Comparison of ENCODE assay signal across 13 mouse cellular contexts in genomic region chrX:10539482-10540166, GRCm38 (mm10). TPM values are rescaled to one million over a fixed set of nuclear protein-coding genes. Genes with fewer than 3 reads are reported as not detected.
DNase-seq lines count a peak whose midpoint lies in the region; ATAC-seq and TF ChIP-seq lines count a peak whose summit lies in the region.
"Had no signal": no experiment of that assay in that cellular context is flagged by ENCODE, and none has a peak within 500 bp of the region (broad histone marks: within the 10 kb centered on the region; RNA-seq: fewer than 3 reads in every experiment).

No protein-coding gene starts in this region.

- 0 out of 2 replicates have a peak overlapping the region, but pooled peaks have one; percentile 47 for H3K27ac ChIP-seq in heart, embryonic 12.5 days (ENCODE audit: poor library complexity, severe bottlenecking)
- H3K27ac ChIP-seq in stomach, postnatal 0 days (replicated peaks) = no peak overlapping the region
- H3K27ac ChIP-seq: embryonic facial prominence, embryonic 12.5 days; macrophage had no signal

- no peak overlapping the region for H3K4me2 ChIP-seq in heart, embryonic 12.5 days
- H3K4me2 ChIP-seq in stomach, postnatal 0 days (replicated peaks; ENCODE audit: low read depth) = no peak overlapping the region
- H3K4me2 ChIP-seq: embryonic facial prominence, embryonic 12.5 days had no signal

- no peak for TF ChIP-seq CTCF in stomach, postnatal 0 days (IDR thresholded peaks at IDR 0.05; ENCODE audit: low read depth)

- no peak for DNase-seq in heart, adult 18-20 months
- peak; percentile 11 to 16 for DNase-seq in kidney, postnatal 36 days
- DNase-seq in kidney, adult 18-20 months = no peak
- DNase-seq in urinary bladder, postnatal 25 days (ENCODE audit: low spot score) = peak; percentile 6
- no peak for DNase-seq in urinary bladder, postnatal 10 days (ENCODE audit: low spot score)
- DNase-seq in stomach, postnatal 0 days (ENCODE audit: low spot score) = peak; percentile 16
- DNase-seq: cerebellum, adult 9-11 months; thymus, postnatal 36 days had no signal

- peaks cover 18% of the 10 kb centered on the region for H3K4me1 ChIP-seq in heart, embryonic 12.5 days (replicated peaks)
- no peaks in the 10 kb centered on the region for H3K4me1 ChIP-seq in stomach, postnatal 0 days (replicated peaks; ENCODE audit: control insufficient read depth, insufficient read depth)
- H3K4me1 ChIP-seq: embryonic facial prominence, embryonic 12.5 days had no signal

- 33% methylated on average over 6 of the region's 6 CpGs for WGBS in heart, embryonic 12.5 days
- WGBS in stomach, postnatal 0 days = 23% methylated on average over 6 of the region's 6 CpGs

- no peaks in the 10 kb centered on the region for H3K27me3 ChIP-seq in heart, embryonic 12.5 days (replicated peaks)
- H3K27me3 ChIP-seq in stomach, postnatal 0 days (ENCODE audit: control insufficient read depth, insufficient read depth, low read length) = no peaks in the 10 kb centered on the region
- H3K27me3 ChIP-seq: embryonic facial prominence, embryonic 12.5 days had no signal

- no peaks in the 10 kb centered on the region for H3K36me3 ChIP-seq in heart, embryonic 12.5 days
- H3K36me3 ChIP-seq in stomach, postnatal 0 days (ENCODE audit: control insufficient read depth, insufficient read depth, low read length) = no peaks in the 10 kb centered on the region
- H3K36me3 ChIP-seq: embryonic facial prominence, embryonic 12.5 days had no signal

- H3K9ac ChIP-seq in heart, embryonic 12.5 days = no peak overlapping the region
- no peak overlapping the region for H3K9ac ChIP-seq in stomach, postnatal 0 days (ENCODE audit: low read length)
- H3K9ac ChIP-seq: embryonic facial prominence, embryonic 12.5 days had no signal

- no peak overlapping the region for H3K4me3 ChIP-seq in heart, embryonic 12.5 days
- H3K4me3 ChIP-seq in stomach, postnatal 0 days (ENCODE audit: low read depth, low read length) = no peak overlapping the region
- H3K4me3 ChIP-seq: embryonic facial prominence, embryonic 12.5 days had no signal

- H3K9me3 ChIP-seq in heart, embryonic 12.5 days (replicated peaks) = no peaks in the 10 kb centered on the region
- no peaks in the 10 kb centered on the region for H3K9me3 ChIP-seq in stomach, postnatal 0 days (ENCODE audit: control insufficient read depth, low read length)
- H3K9me3 ChIP-seq: embryonic facial prominence, embryonic 12.5 days had no signal

- TF ChIP-seq EP300 in stomach, postnatal 0 days (optimal IDR thresholded peaks at IDR 0.05) = no peak

- ATAC-seq in heart, embryonic 12.5 days (ENCODE audit: insufficient number of reproducible peaks, low FRiP score) = no peak
- ATAC-seq in stomach, postnatal 0 days (ENCODE audit: low FRiP score, low TSS enrichment) = no peak
- no peak for ATAC-seq in erythroid progenitor cell, adult 5-6 weeks (replicated peaks; ENCODE audit: low FRiP score, poor library complexity, severe bottlenecking)
- ATAC-seq: Patski had no signal

RNA-seq across cellular contexts. Expression of gene Tspan7, which starts 54.7 kb away (rescaled TPM):
- polyA plus RNA-seq in heart, embryonic 12.5 days (2016; fragmentation: Nextera tagmentation; extraction: Ambion mirVana) = 81.3 and 83.3 TPM in 2 replicates
- 100 to 1,000 TPM; 126 to 137 TPM for total RNA-seq in heart, adult 18-20 months (2021)
- 72.6 and 80.2 TPM in 2 replicates for polyA plus RNA-seq in stomach, postnatal 0 days (2015; fragmentation: Nextera tagmentation; extraction: Ambion mirVana)
- not detected in 2 replicates for total RNA-seq in erythroid progenitor cell, adult 5-6 weeks (2015; ENCODE audit: low replicate concordance)
- total RNA-seq in erythroid progenitor cell, adult 5-6 weeks (2017; ENCODE audit: low replicate concordance) = not detected in 2 replicates

Comparison
In these comparisons a context has a peak if more than half of its experiments do, and no peak if none do; other contexts are left out.
1. DNase-seq: peak in kidney, postnatal 36 days (2 of 2), urinary bladder, postnatal 25 days (single experiment) and stomach, postnatal 0 days (single experiment); none in heart, adult 18-20 months (0 of 2), kidney, adult 18-20 months (single experiment) and urinary bladder, postnatal 10 days (single experiment).
2. RNA of gene Tspan7, which starts 54.7 kb away (total RNA-seq): 126 to 137 TPM in heart, adult 18-20 months; not detected in erythroid progenitor cell, adult 5-6 weeks; every median in the first group is over 100 times any median in the second.